Mouse (Mus musculus) small intestine, adult 2 months (tissue): Measurements from ENCODE around the gene Gm9945.

ENCODE experiments used
- CTCF ChIP-seq: fragments of 200-500 bp; IDR thresholded peaks from 2 replicates; pipeline ENCODE4 v1.5.1; 2012; ENCODE audit warnings: low read depth, mild to moderate bottlenecking, control low read depth, inconsistent platforms, low read length, moderate library complexity, mixed read lengths; ENCODE audit not compliant: insufficient replicate concordance, insufficient read length; ENCODE audit errors: extremely low read depth
- POLR2A ChIP-seq: fragments of 200-500 bp; IDR thresholded peaks from 2 replicates; pipeline ENCODE4 v1.6.1; 2012; ENCODE audit warnings: low read depth, mild to moderate bottlenecking, control low read depth, inconsistent platforms, low read length, moderate library complexity

GRCm38 (mm10) chr11:53457372-53457954 lies 22.5 kb upstream of the Gm9945 start:
- TF ChIP-seq CTCF (no peak), POLR2A (no peak)
